Mouse (Mus musculus): ENCODE measurements around the gene Gon7. TPM values are rescaled to one million over a fixed set of nuclear protein-coding genes. Genes with fewer than 3 reads are reported as not detected.

Gon7 gene
- 1 to 10 TPM; 6.7 to 7.4 TPM for total RNA-seq (2021)
- long read RNA-seq, experiment 1, partial matches to known transcripts = 0 of 4 reads
- long read RNA-seq, experiment 1, other reads (novel, unspliced or antisense) = 0 of 4 reads
- long read RNA-seq, experiment 2, partial matches to known transcripts = 0 of 1 reads
- long read RNA-seq, experiment 2, other reads (novel, unspliced or antisense) = 0 of 1 reads

DNA sequence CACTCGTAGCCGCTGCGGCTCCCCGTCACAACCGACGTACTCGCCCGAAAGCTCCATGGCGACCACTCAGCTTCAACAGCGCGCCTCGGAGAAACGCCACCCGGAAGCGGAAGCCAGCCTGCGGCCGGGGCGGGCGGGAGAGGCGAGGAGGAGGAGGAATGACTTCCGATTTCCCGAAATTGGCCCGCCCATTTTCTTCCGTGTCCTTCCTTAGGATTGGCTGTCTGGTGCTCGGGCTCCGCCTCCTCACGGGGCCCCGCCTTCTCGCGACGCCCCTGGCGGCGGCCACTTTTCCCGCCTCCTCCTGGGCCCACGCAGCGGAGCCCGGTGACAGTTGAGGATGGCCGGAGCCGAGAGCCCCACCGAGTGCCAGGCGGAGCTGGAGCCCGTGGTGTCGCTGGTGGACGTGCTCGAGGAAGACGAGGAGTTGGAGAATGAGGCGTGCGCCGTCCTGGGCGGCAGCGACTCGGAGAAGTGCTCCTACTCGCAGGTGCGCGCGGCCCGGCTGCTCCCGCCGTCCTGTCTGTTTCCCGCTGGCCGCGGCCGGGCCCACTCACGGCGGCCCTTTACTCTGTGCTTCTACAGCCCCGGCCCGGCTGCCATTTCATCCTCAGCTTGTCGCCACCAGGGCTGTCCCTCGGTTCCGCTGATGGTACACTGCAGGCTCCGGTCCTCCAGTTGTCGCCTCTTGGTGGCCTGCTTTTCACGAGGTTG lies at the start of gene Gon7, which contains the start of the genes Gm28051 and Ubr7:
Gene Gon7 (minus strand): TSS at position 115 of the 714 bp plus-strand sequence.
Gene Gm28051 (minus strand): TSS at position 77 of the 714 bp plus-strand sequence.
Gene Ubr7 (plus strand): TSS at position 279 of the 714 bp plus-strand sequence.
- peak; percentile 94 for DNase-seq

DNA sequence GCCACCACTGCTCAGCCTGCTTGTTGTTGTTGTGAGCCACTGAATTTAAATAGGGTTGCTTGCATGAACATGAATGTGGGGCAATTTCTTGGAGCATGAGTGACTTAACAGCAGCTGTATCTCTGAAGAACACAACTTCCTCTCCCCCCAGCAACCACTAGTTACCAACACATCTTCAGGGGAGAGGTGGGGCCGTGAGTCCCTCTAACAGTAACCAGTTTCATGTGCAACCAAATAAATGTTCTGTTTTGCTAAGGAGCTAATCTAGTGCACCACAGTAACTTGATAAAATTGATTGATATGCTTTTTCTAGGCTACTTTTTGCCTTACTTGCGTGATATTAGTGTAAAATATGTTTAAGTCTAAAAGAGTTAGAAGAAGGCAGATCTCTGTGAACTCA lies 41.9 kb upstream of the Gon7 start:
- no peak for DNase-seq

DNA sequence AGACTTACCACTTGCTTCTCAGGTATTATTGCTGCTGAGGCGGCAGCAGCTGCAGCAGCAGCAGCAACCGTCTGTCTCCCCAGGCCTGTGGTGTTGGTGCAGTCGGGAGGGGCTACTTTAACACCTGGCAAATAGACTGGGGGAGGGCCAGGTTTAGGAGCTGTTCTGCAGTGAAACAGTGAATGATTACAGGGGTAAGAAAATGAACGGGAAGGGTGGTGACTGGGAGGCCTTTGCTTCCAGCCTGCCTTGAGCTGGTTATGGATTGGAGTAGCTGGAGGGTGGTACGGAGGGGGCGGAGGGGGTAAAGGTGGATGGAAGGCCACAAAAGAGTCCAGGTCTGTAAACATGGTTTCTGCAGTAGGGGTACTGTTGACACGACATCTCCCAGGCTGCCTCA lies 30.3 kb upstream of the Gon7 start:
- no peak for DNase-seq

DNA sequence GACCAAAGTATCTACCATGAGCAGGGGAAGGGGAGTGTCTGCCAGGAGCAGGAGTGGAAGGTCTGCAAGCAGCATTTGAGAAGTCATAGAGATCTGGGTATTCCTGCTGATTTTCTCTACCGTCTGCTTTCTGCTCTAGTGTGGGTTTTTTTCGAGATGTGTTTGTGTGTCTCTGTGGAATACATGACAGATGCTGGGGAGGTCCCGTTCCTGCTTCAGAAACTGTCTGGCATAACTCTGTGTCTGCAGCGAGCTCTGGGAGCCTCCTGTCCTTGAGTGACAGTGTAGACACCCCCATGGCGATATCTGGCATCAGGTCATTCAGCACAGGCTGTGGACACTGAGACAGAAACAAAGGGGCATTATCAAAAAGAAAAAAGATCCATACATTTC lies 28.0 kb upstream of the Gon7 start:
- DNase-seq = no peak

DNA sequence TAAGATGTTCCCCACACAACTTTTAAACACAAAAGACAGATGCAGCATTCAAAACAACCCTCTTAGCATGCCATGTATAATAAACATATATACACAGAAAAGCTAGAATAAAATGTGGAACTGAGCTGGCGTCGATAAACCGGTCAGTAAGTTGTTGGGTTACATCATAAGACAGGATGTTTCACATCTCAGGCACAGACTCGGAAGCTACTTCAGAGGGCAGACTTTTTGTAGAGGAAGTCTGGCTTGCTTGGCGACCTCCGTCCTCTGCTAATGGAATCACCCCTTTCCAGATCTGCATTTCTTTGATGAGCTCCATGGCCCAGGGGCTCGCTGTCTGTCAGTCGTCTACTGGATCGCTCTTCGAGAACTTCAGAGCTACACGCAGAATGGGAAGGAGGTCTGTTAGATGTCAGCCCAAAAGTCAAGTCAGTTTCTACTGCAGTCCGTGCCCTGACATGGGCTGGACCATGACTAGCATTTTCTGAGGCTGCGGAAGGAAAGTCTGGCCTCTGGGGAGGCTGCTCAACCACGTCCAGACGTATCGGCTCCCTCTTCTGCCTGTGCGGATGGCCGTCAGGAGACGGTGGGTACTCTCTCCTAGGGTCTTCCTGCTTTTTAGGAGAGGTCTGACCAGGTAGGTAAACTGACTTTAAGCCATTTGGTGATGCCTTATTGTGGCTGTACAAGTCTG lies 27.4 kb upstream of the Gon7 start:
- no peak for DNase-seq

DNA sequence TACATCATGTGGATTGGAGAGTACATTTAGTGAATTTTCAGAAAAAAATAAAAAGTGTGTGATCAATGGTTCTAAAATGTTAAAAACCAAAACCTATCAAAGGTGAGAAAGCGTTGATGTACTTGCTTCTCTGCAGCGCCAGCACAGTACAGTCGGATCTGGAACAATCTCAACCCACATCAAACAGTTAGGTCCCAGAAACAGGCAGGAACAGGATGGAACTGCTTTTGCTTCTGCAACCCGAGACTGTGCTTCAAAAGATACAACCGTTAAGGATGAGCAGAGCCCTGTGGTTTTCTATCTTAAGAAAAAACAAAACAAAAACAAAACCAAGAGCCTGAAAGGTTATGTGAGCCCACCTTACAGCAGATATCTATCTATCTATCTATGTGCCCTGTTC lies 25.2 kb upstream of the Gon7 start:
- DNase-seq = no peak

DNA sequence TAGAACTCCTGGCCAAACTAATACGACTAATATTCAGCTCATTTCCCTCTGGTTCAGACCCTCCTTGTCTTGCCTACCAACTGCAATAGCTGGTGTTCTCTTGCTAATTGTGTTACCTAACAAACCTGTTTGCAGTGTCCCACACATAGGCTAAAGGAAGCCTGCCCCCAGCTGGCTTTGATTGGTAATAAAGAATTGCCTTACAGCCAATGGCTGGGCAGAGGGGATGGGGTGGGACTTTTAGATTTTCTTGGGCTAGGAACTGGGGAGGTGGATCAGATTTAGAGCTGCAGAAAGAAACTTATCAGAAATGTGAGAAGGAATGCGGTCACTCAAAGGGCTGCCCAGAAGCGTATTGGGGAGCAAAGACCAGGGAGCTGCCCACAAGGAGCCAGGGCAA lies 21.8 kb upstream of the Gon7 start:
- DNase-seq = no peak

DNA sequence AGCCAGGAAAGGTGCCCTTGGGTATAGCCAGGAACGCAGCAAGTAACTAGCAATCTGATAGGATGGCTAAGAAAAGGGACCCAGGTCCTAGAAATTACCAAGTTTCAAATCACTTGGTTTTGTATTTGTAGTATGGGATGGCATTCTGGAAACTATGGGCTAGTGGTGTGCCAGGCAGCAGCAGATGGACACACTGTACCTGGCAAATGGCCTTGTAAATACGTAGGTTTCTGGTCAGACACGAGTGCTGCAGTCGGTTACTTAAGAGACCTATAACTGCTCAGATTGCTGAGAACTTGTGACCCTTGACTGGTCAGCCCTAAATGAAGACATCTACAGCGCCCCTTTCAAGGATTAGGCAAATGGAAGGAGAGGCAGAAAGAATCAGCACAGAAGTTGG lies 20.5 kb upstream of the Gon7 start:
- DNase-seq = no peak

DNA sequence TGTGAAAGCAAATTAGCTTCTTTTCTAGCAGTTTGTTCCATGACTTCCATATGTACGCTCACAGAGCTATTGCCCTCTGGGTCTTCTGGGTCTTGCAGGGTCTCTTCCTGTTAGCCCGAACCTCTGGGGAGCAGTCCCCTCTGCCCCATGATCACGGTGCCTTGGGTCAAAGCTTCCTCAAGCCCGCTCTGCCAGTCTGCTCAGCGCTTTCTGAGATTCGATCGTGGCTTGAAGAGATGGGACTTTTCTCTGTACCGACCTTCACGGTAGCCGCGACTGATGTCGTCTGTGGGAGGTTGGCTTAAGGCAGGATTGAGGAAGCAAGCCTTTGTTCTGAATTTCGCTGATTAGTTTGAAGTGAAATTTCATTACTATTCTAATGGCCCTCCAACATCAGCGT lies 18.4 kb upstream of the Gon7 start:
- DNase-seq = no peak

DNA sequence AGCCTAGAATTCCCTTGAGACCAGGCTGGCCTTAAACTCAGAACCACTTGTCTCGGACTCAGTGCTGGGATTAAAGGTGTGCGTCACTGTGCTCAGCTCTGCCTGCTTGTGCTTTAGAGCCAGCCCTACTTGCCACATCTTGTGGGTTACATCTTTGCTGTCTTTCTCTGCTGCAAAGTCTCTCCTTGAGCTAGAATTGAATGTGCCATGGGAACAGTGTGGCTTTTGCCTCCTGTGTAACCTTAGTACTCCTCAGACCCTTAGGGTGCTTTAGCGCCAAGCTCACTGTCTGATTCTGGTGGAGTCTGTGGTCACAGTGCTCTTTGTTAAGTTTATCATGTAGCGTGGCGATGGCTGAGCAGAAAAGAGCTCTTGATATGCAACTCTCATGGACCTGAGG lies 15.1 kb upstream of the Gon7 start:
- no peak for DNase-seq

DNA sequence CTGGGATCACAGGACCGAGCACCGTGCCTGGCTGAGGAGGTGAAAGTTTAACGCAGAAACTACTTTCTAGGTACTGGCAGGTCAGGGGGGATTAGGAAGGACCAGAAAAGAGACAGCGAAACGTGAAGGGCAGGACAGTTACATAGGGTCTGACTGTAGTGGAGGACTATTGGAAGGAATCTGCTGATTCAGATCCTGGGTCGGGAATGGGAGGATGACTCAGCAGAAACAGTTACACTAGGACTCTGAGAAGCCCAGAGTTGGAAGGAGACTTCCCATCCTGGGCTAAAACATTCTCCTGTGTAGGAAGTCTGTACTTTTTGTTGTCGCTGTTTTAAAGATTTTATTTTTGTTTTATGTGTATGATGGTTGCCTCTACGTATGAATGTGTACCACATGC lies 14.0 kb upstream of the Gon7 start:
- DNase-seq = no peak

DNA sequence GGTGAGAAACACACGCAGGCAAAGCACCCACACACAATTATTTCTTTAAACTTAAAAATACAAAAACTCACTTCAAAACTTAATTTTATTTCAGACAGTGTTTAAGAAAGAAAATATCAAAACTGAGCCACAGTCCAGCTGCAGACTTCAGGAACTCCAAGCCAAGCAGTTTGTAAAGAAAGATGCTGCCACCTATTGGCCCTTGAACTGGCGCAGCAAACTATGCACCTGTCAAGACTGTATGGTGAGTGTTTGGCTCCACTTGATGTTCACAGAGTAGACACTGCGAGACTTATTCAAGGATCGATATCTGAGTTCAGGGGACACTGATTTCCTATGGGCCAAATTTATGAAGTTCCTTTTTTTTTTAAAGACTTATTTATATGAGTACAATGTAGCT lies 11.4 kb upstream of the Gon7 start:
- no peak for DNase-seq

DNA sequence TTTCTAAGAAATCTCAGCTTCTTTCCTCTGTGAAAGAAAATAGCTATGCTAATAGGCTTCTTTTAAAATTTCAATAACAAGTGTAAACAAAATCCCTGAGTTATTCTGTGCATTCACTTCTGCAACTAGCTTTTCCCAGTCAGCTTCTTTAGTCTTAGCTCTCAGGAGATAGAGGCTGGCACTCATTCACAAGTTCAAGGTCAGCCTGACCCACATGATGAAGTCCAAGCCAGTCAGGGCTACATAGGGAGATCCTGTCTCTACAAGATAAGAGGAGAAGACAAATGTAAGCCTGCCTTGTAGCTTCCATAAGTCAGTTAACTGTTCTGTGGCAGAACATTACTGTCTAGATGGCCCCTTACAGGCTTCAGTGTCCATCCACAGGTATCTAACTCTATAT lies 6.1 kb upstream of the Gon7 start:
- no peak for DNase-seq

DNA sequence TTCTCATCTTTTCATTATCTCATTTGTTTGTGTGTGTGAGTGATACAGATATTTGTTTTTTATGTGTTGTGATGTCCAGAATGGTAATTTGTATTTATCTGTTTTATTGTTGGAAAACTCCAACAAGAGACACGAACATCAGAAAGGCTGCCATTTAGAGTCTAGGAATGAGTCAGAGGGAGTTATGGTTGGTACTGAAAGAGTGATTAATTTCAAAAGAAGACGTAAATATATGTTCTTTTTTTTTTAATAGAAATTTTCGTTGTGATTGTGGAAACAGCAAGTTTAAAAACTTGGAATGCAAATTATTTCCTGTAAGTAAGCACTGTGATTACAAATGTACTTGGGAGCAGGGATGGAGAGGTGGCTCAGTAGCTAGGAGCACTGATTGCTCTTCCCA lies 4.1 kb upstream of the Gon7 start:
- no peak for DNase-seq

DNA sequence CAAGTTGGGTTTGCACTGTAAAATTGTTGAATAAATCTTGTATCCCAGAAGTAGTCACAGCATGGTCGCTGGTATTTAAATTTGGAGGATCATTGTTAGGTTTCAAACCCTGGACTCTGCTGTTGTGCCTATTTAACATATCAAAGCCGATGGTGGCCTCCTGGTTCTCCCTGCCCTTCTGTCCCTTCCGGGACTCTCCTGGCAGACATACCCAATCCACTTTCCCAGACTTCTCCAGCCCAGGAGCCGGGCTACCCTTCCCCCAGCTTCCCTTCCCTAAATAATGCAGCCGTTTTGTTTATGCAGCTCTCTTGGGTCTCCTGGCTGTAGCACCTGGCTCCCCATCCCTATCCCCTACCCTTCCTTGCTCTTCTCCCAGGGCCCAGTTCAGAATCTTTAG lies 1.3 kb upstream of the Gon7 start:
- no peak for DNase-seq

DNA sequence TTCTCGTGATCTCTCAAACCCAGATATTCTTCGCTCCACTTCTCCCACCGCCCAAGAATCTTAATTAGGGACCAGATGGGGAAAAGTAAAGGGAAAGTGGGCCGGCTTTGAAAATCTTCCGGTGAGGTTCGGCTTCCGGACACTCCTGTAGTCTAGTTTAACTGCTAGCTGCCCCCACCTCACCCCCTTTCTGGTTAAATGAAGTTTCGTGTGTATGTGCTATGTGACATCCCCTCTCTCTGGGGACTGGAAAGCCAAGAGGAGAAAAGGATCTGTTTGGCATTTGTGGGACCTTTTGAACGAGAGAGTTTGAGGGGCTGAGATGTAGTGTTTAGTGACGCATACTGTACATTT lies 777 bp upstream of the Gon7 start, which contains the start of gene Gm20604:
Gene Gm20604 (minus strand): TSS at position 270 of the 354 bp plus-strand sequence.
- no peak for DNase-seq

DNA sequence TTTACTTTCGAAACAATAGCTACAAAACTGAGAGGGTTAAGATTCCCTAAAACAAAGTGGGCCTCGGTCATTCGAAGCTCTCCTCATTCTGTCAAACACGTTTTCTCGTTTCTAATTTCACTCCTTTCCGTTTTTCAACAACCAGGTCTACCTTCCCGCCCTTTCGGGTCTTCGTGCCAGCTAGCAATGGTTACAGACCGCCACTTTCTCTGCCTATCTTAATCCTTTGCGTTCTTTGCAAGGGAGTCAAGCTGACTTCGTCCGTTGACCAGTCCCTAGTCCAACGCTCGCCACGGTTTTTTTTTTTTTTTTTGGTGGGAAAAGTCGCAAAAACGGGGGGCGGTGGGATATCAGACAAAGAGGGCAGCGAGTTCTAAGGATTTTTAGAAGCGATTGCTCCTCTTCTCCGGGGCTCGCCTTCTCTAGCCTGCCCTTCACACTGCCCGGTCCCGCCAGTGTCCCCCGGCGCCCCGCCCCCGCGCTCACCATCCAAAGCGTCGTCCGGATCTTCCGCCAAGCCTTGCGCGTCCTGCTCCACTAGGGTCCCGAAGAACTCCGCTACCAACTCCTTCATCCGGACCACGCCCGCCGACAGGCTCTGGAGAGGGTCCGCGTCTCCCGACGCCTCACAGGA lies 431 bp downstream of the Gon7 start:
- DNase-seq = peak; percentile 87

DNA sequence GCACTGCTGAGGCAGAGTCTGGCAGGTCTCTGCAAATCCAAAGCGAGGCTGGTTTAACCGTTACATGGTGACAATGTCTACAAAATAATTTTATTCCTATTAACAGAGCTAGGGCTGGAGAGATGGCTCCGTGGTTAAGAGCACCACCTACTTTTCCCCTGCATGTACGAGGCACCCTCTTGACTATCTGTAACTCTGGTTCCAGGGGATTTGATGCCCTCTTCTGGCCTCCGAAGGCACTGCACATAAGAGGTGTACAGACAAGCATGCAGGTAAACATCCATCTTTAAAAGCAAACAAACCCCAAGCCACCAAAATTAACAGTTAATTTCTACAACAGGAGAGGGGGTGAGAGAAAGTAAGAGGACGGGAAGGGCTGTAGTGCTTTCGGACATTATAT lies 1.3 kb downstream of the Gon7 start:
- peak; percentile 15 for DNase-seq

DNA sequence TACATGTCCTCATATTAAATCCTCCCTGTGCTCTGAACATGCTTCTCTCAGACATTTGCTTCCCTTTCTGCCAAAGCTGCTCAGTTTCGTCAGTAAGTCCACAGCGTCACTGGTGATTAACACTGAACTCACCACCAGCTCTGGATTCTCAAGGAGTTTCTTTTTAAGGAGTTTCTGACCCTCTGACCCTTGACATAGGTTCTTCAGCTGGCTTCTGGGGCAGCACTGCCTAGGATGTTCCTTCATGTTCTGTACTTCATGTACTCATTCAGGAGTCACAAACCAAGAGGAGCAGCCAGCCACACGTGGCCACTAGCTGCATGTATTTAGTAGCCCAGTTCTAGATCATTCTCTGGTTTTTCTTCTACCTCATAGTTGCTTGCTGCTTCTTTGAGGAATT lies 9.3 kb downstream of the Gon7 start:
- no peak for DNase-seq

DNA sequence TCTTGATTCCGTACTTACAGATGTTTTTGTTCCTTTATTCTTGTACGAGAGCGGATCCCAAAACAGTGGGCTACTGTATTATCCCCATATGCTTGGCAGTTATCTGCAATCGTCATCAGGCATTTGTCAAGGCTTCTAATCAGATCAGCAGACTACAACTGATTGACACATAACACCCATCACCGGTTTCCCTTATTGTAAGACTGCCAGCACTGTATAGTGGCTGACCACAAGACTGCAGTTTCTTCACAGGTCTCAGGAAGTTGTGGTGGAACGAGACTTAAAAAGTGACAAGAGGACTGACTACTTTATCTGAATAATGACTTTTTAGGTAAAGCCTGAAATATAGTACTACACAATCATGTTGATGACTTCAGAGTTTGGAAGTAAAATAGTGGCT lies 12.8 kb downstream of the Gon7 start:
- DNase-seq = no peak

DNA sequence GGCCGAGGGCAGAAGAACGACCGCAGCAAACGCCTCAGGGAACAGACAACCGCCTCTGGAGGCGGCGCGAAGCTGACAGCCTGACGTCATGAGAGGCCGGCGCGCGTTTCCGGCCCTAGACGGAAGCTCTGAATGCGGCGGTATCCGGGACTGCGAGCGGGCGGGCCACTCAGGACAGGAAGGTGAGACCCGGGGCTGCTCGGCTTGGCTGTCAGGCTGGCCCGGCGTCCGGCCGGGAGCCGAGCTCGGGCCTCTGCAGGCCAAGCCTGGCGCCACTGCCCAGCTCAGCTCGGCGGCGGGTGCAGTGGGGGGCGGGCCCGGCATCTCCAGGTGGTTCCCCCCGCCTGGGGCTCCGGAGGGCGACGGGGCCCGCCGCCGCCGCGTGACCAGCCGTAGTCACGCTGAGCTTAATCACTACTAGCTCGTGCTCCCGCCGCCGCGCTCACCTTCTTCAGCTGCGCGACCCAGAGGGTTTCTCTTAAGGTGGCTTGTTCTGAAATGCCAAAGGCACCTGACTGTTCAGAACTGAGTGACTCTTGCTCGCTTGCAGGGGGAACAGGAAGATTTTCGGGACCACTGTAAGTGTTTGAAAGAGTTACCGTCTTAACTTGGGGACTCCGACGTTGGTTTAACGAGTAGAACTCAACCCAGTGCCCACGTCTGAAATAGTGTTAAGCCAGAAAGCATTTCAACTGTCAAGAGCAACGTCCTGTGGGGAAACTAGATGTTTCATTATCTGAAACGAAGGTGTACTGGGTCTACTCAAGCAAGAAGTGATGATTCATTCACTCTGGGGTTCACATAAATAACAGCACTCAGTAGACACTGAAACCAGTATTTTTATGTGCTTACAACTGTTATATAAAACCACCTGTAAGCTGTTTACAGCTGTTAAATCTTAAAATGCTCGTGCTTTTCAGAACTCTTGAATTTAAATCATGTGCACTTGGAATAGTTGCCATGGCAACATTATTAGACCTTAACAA lies 13.7 kb downstream of the Gon7 start, which contains the start of the genes Moap1 and Tmem251:
Gene Moap1 (minus strand): TSS at position 73 of the 986 bp plus-strand sequence.
Gene Tmem251 (plus strand): TSS at position 174 of the 986 bp plus-strand sequence.
- peak; percentile 85 for DNase-seq

Data from gastrocnemius, postnatal 10 days (tissue).